Mouse (Mus musculus): ENCODE results near the gene Cdc42.
A peak's percentile ranks its signal among the peaks of the same experiment; 100 is the strongest.

Cdc42 gene

DNA sequence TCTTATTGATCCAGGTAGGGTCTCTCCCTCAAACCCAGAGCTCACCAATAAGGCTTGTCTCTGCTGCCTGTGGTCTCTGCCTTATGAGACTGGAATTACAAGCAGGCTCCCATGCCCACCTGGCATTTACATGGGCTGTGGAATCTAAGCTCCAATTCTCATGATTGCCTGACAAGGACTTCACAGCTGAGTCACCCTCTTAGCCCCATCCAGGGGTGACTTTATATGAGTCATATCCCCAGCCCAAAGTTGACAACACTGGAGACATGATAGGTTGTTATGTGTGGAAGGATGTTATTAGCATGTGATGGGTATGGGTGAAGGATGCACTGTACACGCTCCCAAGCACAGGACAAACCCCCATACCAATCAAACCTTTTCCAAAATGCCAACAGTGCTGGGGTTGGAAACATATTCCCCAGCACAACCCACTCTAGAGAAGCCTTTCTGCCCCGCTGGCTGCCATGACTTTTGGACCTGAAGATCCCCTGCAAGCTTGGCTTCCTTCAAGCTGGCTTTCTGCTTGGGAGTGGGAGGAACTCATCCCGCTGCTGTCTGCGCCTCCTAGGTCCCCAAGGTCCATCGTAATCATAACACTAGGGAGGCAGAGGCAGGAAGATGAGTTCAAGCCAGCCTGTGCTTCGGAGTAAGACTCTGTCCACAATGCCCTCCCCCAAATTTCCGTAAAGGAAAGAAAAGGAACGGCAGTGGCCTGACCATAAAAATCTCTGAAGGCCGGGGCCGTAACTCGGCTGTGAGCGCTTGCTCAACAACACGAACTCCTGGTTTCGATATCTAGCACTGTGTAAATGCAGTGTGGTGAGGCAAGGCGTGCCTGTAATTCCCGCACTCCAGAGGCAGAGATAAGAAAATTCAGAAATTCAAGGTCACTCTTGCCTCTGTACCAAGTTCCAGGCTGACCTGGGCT is 14.3 kb upstream of the Cdc42 start:
- DNase-seq (ENCODE audit: low read depth) = peak; percentile 77

DNA sequence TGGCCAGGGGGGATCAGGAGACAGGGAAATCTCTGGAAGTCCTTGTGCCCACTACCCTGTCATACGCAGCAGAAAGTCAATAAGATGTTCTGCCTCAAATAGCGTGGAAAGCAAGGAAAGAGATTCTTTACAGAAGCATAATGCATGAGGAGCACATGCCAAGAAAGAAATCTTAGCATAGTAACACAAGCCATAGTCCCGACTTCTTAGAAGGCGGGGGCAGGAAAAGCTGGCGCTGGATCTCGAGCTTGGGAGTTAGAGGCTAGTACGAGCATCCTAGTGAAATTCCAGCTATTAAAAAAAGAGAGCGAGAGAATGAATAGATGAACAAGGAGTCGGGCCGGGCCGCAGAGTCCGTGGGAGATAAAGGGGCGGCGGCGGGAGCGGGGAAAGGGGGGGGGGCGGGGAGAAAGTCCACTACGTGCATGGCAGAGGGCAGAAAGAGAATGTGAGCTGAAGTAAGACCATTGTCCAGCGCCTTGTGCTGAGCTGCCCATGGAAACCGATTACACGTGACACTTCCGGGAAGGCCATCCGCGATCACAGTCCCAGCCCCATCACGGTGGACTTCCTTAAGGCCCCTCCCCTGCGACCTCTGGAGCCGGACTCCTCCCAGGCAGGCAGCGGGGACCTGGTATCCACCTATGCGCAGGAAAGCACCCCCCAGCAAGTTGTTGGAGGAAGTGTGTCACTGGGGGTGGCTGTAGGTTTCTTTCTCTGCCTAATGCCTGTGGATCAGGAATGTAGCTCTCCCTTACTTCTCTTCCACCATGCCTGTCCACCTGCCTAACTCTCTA is 12.6 kb upstream of the Cdc42 start:
- DNase-seq (ENCODE audit: low read depth) = no peak

DNA sequence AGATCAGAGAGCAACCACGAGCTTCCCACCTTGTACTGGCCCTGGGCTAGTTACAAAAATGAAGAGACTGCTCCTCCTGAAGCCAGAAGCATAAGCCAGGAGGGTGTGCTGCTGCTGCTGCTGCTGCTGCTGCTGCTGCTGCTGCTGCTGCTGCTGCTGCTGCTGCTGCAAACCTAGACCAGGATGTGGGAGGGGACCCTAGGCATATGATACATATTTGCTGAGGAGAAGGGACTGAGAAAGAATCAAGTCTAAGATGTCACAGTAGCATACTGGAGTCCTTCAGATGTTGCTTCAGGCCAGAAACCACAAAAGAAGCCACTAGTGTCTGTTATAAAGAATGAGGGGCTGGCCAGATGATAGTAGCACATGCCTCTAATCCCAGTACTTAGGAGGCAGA is 10.7 kb upstream of the Cdc42 start:
- DNase-seq (ENCODE audit: low read depth) = peak; percentile 68

DNA sequence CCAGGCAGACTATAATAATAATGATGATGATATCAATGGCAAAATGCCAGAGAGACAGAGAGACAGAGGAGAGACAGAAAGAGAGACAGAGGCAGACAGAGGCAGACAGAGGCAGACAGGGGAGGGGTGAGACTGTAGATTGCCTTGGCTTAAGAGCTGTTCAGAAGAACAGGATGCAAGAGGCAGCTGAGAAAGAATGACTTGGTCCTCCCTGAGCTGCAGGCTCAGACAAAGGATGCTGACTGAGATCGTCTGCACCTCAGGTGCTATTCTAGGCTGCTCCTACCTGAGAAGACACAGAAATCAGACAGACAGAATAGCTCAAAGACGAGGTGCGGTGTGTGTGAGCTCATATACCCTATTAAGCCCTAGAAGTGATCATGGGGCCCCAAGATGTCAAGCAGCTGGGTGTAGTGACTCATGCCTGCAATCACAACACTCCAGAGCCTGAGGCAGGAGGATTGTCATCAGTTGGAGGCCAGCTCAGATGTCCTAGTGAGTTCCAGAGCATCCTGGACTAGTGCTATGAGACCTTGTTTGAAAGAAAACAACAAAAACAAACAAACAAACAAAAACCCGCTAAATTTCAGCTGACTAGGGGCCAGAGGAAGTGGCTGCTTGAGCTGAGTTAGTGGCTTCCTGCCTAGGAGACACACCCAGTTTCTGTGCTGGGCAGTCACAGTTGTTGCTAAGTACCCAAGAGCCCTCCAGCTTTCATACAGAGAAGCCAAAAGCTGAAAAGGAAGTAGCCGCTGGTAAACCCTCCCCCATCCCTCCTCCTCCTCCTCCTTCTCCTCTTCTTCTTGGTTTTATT is 10.0 kb upstream of the Cdc42 start:
- peak; percentile 92 for DNase-seq (ENCODE audit: low read depth)

DNA sequence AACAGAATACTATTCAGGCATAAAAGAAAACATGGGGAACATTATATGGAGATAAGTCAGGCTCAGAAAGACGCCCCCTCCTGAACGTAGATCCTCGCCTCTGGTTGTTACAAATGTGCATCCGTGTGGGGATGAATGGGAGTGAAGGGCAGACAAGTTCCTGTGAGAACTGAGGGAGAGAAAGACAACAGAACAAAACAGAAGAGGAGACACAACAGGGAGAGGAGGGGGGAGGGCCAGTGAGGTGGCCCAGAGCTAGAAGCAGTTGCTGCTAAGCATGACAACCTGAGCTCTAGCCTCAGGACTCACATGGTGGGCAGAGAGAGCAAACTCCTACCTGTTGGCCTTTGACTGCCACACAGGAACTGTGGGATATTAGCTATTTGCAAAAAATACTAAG is 8.6 kb upstream of the Cdc42 start:
- DNase-seq (ENCODE audit: low read depth) = no peak

DNA sequence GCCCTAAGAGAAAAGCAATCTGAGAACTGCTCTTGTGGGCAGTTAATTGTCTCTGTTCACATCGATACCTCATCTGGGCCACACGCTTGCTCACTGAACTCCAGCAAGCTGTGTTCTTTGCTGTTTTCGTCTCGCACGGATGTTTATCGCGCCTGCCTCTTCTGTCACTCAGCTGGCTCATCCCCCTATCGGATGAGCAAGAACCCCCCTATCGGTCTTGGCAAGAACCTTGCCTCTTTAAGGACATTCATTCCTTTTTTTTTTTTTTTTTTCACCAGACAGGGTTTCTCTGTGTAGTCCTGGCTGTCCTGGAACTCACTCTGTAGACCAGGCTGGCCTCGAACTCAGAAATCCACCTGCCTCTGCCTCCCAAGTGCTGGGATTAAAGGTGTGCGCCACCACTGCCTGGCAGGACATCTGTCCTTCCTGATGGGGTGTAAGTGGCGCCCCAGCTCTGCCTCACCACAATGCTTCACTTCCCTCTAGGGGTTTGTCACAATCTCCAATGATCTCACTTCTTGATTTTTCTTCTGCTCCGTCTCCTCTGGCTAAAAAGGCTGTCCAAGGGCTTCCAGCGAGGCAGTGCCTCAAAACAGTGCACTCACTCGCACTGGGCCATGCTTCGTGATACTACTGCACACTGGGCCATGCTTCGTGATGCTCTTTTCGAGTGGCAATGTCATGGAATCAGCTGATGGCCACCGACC is 8.0 kb upstream of the Cdc42 start:
- DNase-seq (ENCODE audit: low read depth) = peak; percentile 63

DNA sequence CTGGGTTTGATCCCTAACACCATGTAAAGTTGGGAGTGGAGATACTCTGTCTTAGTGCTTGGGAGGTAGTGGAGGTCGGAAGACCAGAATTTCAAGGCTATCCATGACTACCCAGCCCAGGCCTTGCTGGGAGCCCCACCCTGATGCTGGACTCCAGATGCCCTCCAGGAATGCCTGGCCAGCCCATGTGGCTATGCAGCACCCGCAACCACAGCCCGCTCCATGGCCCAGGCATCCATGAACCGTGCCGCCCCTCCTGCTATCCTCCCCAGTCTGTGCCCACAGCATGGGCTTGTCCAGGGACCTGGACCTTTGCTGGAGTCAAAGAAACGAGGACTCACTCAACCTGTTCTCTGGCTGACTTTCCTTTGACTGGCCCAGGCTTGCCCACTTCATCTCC is 7.3 kb upstream of the Cdc42 start:
- DNase-seq (ENCODE audit: low read depth) = no peak

DNA sequence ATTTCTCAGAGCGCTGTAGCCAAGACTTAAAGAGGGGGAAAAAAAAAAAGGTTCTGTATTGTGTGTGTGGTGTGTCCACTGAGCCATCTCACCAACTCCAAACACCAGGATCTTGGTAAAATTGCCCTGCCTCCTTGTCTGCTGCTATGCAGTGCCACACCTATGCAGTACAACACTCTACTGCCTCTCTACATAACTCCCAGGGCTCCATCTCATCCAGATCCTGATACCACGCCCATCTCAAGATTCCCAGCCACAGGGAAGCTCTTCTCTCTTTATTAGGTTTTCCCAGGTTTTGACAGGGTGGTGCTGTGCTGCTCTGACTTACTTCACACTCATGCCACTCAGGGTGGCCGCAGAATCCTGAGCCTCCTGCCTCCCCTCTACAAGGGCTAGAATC is 3.5 kb upstream of the Cdc42 start:
- DNase-seq (ENCODE audit: low read depth) = no peak

DNA sequence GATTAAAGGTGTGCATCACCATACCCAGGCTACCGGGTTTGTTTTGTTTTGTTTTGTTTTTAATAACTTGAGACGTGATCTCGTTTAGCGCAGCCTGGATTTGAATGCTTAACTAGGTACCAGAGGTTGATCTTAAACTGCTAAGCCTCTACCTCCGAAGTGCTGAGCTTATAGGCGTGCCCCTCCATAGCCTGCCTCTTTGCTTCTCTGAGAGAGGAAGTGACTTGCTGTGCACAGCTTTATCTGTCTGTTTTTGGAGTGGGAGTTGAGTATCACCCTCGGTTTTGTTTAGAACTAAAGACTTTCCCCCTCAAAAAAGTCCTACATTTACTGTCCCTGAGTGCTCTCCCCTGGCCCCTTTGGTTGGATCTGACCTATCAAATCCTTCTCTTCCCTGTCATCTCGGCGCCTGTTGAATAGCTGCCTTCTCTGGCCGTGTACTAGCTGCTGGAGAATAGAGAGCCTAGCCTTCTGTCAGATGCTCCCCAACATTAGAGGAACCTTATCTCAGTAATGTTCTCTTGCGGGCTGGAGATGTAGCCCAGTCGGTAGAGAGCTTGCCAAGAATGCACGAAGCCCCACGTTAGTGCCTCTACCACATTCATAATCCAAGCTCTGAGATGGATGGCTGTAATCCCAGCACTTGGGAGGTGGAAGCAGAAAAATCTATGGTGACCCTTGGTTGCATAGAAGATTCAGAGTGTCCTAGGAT is 927 bp upstream of the Cdc42 start:
- no peak for DNase-seq (ENCODE audit: low read depth)

DNA sequence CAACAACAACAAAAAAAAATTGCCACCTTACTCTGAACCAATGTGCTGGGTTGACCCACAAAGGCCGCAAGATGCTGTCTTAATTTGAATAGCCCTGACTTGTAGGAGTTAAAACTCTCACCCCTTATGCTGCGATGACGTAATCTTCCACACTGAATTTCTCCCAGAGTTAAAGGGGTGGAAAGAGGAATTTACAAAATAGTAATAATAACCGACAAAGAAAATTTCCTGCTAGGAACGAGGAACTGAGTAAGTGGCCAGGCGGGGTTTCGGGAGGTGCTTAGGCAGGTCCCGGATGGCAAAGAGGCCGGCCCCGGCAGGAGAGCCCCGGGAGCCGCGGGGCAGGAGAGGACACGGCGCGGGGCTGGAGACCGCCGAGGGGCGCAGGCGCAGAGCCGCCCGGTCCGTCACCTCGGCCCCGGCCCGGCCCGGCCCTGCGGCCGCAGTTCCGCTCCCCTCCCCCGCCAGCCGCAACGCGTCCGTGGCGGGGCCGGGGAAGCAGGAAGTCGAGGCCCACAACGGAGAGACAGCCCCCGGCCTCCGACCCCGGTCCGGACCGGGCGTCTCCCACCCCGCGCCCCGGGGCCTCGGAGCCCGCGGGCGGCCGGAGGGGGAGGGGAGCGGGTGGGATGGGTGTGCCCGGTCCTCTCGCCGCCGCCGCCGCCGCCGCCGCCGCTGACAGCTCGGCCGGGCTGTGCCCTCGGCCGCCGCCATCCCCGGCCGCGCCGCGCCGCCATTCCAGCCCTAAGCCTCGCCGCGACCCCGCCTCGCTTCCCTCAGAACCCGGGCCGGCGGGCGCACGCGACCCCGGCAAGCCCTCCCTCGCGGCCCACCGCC is 628 bp downstream of the Cdc42 start:
- peak; percentile 79 for DNase-seq (ENCODE audit: low read depth)

DNA sequence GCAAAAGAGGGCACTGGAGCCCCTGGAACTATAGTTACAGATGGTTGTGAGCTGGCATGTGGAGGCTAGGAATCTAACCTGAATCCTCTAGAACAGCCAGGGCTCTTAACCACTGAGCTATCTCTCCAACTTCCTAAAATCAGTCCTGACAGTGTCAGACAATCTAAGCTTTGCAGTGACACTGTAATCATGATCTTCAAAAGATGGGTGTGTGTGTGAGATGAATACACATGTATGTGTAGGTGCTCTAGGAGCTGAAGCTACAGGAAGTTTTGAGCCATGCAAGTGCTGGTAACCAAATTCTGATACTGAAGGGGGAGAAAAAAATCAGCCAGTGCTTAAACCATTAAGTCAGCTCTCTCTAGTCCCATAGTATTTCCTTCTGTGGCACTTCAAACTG is 6.9 kb downstream of the Cdc42 start:
- no peak for DNase-seq (ENCODE audit: low read depth)

DNA sequence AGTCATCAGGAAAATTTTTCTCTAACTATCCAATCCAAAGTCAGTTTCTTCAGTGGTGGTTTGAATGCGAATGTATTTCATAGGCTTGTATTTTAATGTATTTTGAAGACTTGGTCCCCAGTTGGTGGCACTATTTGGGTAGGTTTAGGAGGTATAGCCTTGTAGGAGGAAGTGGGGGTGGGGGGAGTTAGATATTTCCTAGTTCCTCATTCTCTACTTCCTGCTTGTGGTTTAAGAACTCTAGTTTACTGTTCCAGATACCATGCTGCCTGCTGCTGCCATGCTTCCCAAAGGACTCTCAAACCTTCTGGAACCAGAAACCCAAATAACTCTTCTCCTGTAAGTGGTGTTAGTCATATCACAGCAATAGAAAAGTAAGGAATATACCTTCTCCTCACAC is 11.7 kb downstream of the Cdc42 start:
- peak; percentile 78 for DNase-seq (ENCODE audit: low read depth)

DNA sequence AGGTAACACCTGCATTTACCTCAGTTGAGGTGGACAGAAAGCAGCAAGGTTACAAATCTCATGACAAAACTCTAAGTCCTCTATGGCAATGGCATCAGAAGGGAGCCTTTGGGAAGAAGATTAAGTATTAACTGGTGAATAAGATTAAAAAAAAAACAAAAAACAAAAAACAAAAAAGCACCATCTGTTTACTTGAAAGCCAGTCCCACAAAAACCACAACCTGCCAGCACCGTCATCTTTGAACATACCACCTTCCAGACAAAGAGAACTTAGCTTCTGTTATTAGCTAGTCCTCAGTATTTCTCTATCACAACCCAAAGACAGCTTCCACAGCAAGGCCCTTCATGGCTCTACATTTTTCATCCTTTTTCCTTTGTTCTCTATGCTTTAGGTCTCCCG is 12.4 kb downstream of the Cdc42 start:
- DNase-seq (ENCODE audit: low read depth) = peak; percentile 50

DNA sequence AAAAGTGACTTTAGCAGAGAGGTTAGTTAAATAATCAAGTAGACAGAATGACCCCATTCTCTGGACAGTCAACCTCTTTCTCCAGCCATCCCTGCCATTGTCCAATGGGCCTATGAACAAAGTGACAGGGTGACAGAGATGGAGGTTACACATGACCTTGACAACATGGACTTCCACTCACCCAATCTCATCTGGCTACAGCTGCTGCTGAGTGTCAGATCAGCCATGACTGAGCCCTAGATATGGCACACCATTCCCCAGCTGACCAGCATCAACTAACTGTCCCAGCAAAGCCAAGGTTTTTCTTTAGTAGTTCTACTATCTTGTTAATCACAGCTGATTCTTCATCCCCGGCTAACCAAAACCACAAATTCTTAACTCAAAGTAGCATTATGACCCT is 14.7 kb downstream of the Cdc42 start:
- DNase-seq (ENCODE audit: low read depth) = no peak

DNA sequence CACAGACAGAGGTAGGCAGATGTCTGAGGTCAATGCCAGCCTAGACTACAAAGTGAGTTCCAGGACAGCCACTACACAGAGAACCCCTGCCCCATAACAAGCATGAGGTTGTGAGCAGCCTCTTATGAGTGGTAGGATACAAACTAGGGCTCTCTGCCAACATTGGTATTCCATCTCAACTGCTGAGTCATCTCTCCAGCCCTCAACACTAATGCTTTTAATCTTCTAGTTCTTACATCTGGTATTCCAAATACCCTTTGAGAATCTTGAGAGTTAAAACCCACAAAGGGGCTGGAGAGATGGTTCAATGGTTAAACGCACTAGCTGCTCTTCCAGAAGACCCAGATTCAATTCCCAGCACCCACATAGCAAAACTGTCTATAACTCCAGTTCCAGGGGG is 18.1 kb downstream of the Cdc42 start:
- peak; percentile 79 for DNase-seq (ENCODE audit: low read depth)

DNA sequence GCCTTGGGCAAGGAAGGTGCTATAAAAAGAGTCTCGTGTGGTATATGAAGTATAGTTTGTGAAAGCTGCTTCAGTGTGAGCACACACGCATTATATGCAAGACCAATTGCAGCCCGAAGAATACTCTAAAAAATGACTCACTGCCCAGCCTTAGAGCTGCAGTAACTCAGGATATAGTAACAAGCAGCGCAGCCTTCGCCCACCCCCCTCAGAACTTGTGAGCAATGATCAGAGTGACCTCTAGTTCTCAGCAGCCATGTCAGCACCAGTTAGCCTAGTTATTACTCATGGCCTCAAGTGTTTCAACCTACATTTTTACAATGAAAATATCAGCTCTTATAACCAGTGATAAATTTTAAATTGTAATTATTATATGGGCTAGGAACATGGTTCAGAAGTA is 21.1 kb downstream of the Cdc42 start:
- DNase-seq (ENCODE audit: low read depth) = peak; percentile 48

DNA sequence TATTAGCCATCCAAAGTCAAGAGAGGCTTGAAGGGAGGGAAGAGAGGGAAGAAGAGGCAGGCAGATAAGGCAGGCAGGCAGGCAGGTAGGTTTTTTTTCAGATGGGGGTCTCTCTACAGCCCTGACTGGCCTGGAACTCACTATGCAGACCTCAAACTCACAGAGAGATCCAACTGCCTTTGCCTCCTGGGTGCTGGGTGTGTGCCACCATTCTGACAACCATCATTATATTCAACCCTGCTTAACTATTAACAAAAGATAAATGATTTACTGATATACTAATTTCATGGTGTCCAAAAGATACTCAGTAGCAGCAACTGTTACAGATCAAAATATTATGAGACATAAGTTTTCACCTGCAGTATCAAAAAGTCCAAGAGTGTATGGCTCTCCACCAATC is 25.5 kb downstream of the Cdc42 start:
- DNase-seq (ENCODE audit: low read depth) = no peak

DNA sequence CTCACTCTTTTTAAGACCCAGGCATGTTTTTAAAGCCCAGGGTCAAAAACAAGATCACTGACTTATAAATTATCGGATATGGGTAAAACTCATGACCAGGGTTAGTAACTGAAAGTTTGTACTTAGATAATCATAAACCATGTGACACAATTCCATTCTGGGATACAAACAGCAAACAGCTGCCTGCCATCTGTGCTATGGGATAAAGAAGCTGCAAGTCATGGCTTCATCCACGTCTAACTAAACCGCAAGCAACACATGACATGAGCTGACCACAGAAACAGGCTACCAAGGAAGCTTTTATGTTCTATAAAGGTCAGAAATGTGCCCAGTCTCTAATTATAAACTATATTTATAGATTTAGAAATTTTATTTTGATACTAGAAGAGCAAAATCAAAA is 31.0 kb downstream of the Cdc42 start:
- DNase-seq (ENCODE audit: low read depth) = peak; percentile 49

DNA sequence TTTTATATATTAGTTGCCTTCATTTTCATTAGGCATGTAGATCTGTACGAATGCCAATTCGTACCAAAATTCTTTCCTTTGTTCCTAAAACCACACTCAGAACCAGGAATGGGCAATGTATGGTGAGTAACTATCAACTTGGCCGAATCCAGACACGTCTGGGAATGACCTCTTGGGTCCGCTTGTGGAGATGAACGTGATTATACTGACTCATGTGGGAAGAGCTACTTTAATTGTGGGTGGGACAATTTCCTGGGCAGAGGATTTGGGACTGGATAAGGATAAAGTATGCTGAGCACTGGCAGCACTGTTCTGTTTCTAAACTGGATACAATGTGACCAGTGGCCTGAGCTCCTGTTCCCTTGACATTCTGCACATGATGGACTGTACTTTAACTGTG is 32.6 kb downstream of the Cdc42 start:
- DNase-seq (ENCODE audit: low read depth) = no peak

All from 416B (cell line).